Mouse (Mus musculus) CH12.LX (cell line): ENCODE data around the gene Bcl2l2. TPM values are rescaled to one million over a fixed set of nuclear protein-coding genes. Genes with fewer than 3 reads are reported as not detected.

Source experiments
- DNase-seq: peaks from one replicate; pipeline ENCODE4 v3.0.0-alpha.2; 2013; ENCODE audit errors: extremely low read depth
- H3K27ac ChIP-seq: 2 replicates; pipeline ENCODE4 v1.5.1; 2012; ENCODE audit warnings: low read depth, mild to moderate bottlenecking, control low read depth, moderate library complexity; ENCODE audit not compliant: insufficient read depth
- H3K27me3 ChIP-seq: replicated peaks from 2 replicates; pipeline ENCODE3; 2012; ENCODE audit warnings: inconsistent platforms
- H3K36me3 ChIP-seq, 2 experiments: replicated peaks in 1 of 2; 2 replicates each; pipeline versions ENCODE3 to v1.6.1; 2012; ENCODE audit warnings: inconsistent platforms in 1 of 2, low read length in 1 of 2, mild to moderate bottlenecking in 1 of 2, mixed read lengths in 1 of 2, moderate library complexity in 1 of 2; ENCODE audit not compliant: control insufficient read depth in 1 of 2, insufficient read depth in 1 of 2
- H3K4me1 ChIP-seq, 2 experiments: 2 replicates each; pipeline ENCODE4 v1.6.1; 2012; ENCODE audit warnings: inconsistent platforms in 1 of 2, moderate library complexity in 1 of 2; ENCODE audit not compliant: insufficient read depth in 2 of 2, control insufficient read depth in 1 of 2
- H3K4me2 ChIP-seq: 2 replicates; pipeline ENCODE4 v1.6.1; 2012; ENCODE audit warnings: low read depth, mild to moderate bottlenecking, control low read depth; ENCODE audit not compliant: poor library complexity, insufficient read depth, severe bottlenecking
- H3K4me3 ChIP-seq, 3 experiments: fragments of 150-350 bp in 1 of 3; sonication (generic) in 1 of 3; replicated peaks in 1 of 3; 2 replicates each; pipeline versions ENCODE3 to v1.5.1; 2011 to 2012; ENCODE audit warnings: low read depth in 2 of 3, low read length in 2 of 3, mild to moderate bottlenecking in 2 of 3, moderate library complexity in 2 of 3, control low read depth in 1 of 3, improper control_type of control experiment in 1 of 3, inconsistent platforms in 1 of 3, mixed read lengths in 1 of 3; ENCODE audit not compliant: poor library complexity in 1 of 3
- H3K79me2 ChIP-seq: replicated peaks from 2 replicates; pipeline ENCODE4 v1.6.1; 2012; ENCODE audit warnings: mild to moderate bottlenecking, moderate library complexity; ENCODE audit not compliant: control insufficient read depth, poor library complexity, insufficient read depth, severe bottlenecking; ENCODE audit errors: extremely low read depth
- H3K9ac ChIP-seq: 2 replicates; pipeline ENCODE4 v1.6.1; 2012; ENCODE audit warnings: low read depth, mild to moderate bottlenecking, control low read depth, moderate library complexity; ENCODE audit not compliant: insufficient read depth
- H3K9me3 ChIP-seq: replicated peaks from 2 replicates; pipeline ENCODE3; 2012; ENCODE audit warnings: low read length, inconsistent platforms, mixed read lengths
- BHLHE40 ChIP-seq: IDR thresholded peaks from 2 replicates; pipeline ENCODE4 v1.6.1; 2011; ENCODE audit warnings: mild to moderate bottlenecking, low read depth, low read length, improper control_type of control experiment
- CHD1 ChIP-seq: IDR thresholded peaks from 2 replicates; pipeline ENCODE4 v1.6.1; 2012; ENCODE audit warnings: low read depth, low read length, improper control_type of control experiment, inconsistent platforms
- CHD2 ChIP-seq: IDR thresholded peaks from 2 replicates; pipeline ENCODE4 v1.6.1; 2011; ENCODE audit warnings: low read length, improper control_type of control experiment
- CTCF ChIP-seq, 2 experiments: IDR thresholded peaks in 1 of 2; conservative IDR thresholded peaks in 1 of 2; 2 replicates each; pipeline ENCODE4 v1.5.1; 2011 to 2012; ENCODE audit warnings: low read depth in 2 of 2, low read length in 2 of 2, improper control_type of control experiment in 1 of 2, inconsistent platforms in 1 of 2, mild to moderate bottlenecking in 1 of 2, moderate library complexity in 1 of 2
- E2F4 ChIP-seq: IDR thresholded peaks from 2 replicates; pipeline ENCODE4 v1.6.1; 2011; ENCODE audit warnings: low read depth, low read length, improper control_type of control experiment; ENCODE audit not compliant: insufficient replicate concordance
- EP300 ChIP-seq: IDR thresholded peaks from 2 replicates; pipeline ENCODE4 v1.6.1; 2011; ENCODE audit warnings: low read length, improper control_type of control experiment
- ETS1 ChIP-seq: conservative IDR thresholded peaks from 2 replicates; pipeline ENCODE4 v1.6.1; 2012; ENCODE audit warnings: low read depth, mild to moderate bottlenecking, inconsistent platforms, low read length, improper control_type of control experiment, moderate library complexity
- GABPA ChIP-seq: IDR thresholded peaks from 2 replicates; pipeline ENCODE4 v1.6.1; 2012; ENCODE audit warnings: low read depth, low read length, improper control_type of control experiment, inconsistent platforms; ENCODE audit not compliant: insufficient replicate concordance
- HCFC1 ChIP-seq: IDR thresholded peaks from 2 replicates; pipeline ENCODE4 v1.6.1; 2012; ENCODE audit warnings: low read depth, mild to moderate bottlenecking, inconsistent platforms, low read length, improper control_type of control experiment
- IRF4 ChIP-seq: IDR thresholded peaks from 2 replicates; pipeline ENCODE4 v1.6.1; 2014; ENCODE audit warnings: low read depth, mild to moderate bottlenecking, inconsistent platforms, low read length, improper control_type of control experiment
- JUND ChIP-seq: conservative IDR thresholded peaks from 2 replicates; pipeline ENCODE4 v1.6.1; 2011; ENCODE audit warnings: low read depth, low read length, improper control_type of control experiment
- KAT2A ChIP-seq: IDR thresholded peaks from 2 replicates; pipeline ENCODE4 v1.6.1; 2012; ENCODE audit warnings: low read length, improper control_type of control experiment, inconsistent platforms; ENCODE audit not compliant: insufficient replicate concordance
- MAFK ChIP-seq: IDR thresholded peaks from 2 replicates; pipeline ENCODE4 v1.6.1; 2011; ENCODE audit warnings: low read length, improper control_type of control experiment; ENCODE audit not compliant: insufficient replicate concordance
- MAX ChIP-seq: IDR thresholded peaks from 2 replicates; pipeline ENCODE4 v1.6.1; 2011; ENCODE audit warnings: low read length, improper control_type of control experiment
- MAZ ChIP-seq: IDR thresholded peaks from 2 replicates; pipeline ENCODE4 v1.6.1; 2012; ENCODE audit warnings: low read depth, mild to moderate bottlenecking, inconsistent platforms, low read length, improper control_type of control experiment, moderate library complexity
- MEF2A ChIP-seq: IDR thresholded peaks from 2 replicates; pipeline ENCODE4 v1.6.1; 2014; ENCODE audit warnings: low read depth, mild to moderate bottlenecking, inconsistent platforms, low read length, improper control_type of control experiment, borderline replicate concordance
- MXI1 ChIP-seq: IDR thresholded peaks from 2 replicates; pipeline ENCODE4 v1.6.1; 2011; ENCODE audit warnings: mild to moderate bottlenecking, low read depth, low read length, improper control_type of control experiment
- NELFE ChIP-seq: IDR thresholded peaks from 2 replicates; pipeline ENCODE4 v1.6.1; 2011; ENCODE audit warnings: low read depth, low read length, improper control_type of control experiment
- NRF1 ChIP-seq: IDR thresholded peaks from 2 replicates; pipeline ENCODE4 v1.6.1; 2014; ENCODE audit warnings: low read depth, mild to moderate bottlenecking, inconsistent platforms, low read length, improper control_type of control experiment, moderate library complexity
- PAX5 ChIP-seq: IDR thresholded peaks from 2 replicates; pipeline ENCODE4 v1.6.1; 2012; ENCODE audit warnings: low read length, inconsistent platforms, mixed read lengths
- POLR2A ChIP-seq: IDR thresholded peaks from 2 replicates; pipeline ENCODE4 v1.6.1; 2011; ENCODE audit warnings: low read depth, mild to moderate bottlenecking, improper control_type of control experiment, low read length
- POLR2AphosphoS2 ChIP-seq: IDR thresholded peaks from 2 replicates; pipeline ENCODE4 v1.6.1; 2011; ENCODE audit warnings: low read depth, low read length, improper control_type of control experiment
- RCOR1 ChIP-seq: conservative IDR thresholded peaks from 2 replicates; pipeline ENCODE4 v1.6.1; 2012; ENCODE audit warnings: low read depth, mild to moderate bottlenecking, inconsistent platforms, low read length, improper control_type of control experiment
- SMC3 ChIP-seq: IDR thresholded peaks from 2 replicates; pipeline ENCODE4 v1.6.1; 2011; ENCODE audit warnings: low read depth, low read length, improper control_type of control experiment
- TCF12 ChIP-seq: IDR thresholded peaks from 2 replicates; pipeline ENCODE4 v1.6.1; 2014; ENCODE audit warnings: low read depth, mild to moderate bottlenecking, inconsistent platforms, low read length, improper control_type of control experiment
- USF1 ChIP-seq: IDR thresholded peaks from 2 replicates; pipeline ENCODE4 v1.6.1; 2014; ENCODE audit warnings: low read depth, mild to moderate bottlenecking, inconsistent platforms, low read length, improper control_type of control experiment
- ZC3H11A ChIP-seq: IDR thresholded peaks from 2 replicates; pipeline ENCODE4 v1.6.1; 2012; ENCODE audit warnings: low read depth, mild to moderate bottlenecking, inconsistent platforms, low read length, improper control_type of control experiment
- ZKSCAN1 ChIP-seq: IDR thresholded peaks from 2 replicates; pipeline ENCODE4 v1.6.1; 2012; ENCODE audit warnings: low read depth, inconsistent platforms, low read length, improper control_type of control experiment, borderline replicate concordance
- ZMIZ1 ChIP-seq: IDR thresholded peaks from 2 replicates; pipeline ENCODE4 v1.6.1; 2012; ENCODE audit warnings: low read depth, mild to moderate bottlenecking, inconsistent platforms, low read length, improper control_type of control experiment
- dilution Hi-C: fragments of 300-500 bp; cut with MboI; formaldehyde crosslinking; loops from 2 replicates; pipeline ENCODE4 v1.14.3; 2020; ENCODE audit warnings: low sequenced_read_pairs; ENCODE audit not compliant: extremely low pct_unique_long_range_greater_than_20kb, extremely low pct_ligation_motif_present
- in situ Hi-C: fragments of 300-500 bp; cut with MboI; formaldehyde crosslinking; loops from 3 replicates; pipeline ENCODE4 v1.14.3; 2019; ENCODE audit warnings: low sequenced_read_pairs, low pct_ligation_motif_present, low pct_unique_long_range_greater_than_20kb, mixed read lengths
- polyA plus RNA-seq: library from polyadenylated mRNA; unstranded; fragments of >175 nt; gene quantifications from 2 replicates; pipeline ENCODE4 v1.2.1, GENCODE M21; 2012; ENCODE audit warnings: low read depth; ENCODE audit not compliant: insufficient read length
- total RNA-seq, 2 experiments: library from RNA; depleted of rRNA; stranded (reverse); fragments of 300-350 nt in 1 of 2; fragments of >200 nt in 1 of 2; gene quantifications; 2 replicates each; pipeline ENCODE4 v1.2.3; 2012 to 2014

The Bcl2l2 gene
- total and polyA plus RNA-seq, 3 experiments: 0.50 to 6.2 (median 0.76) TPM

DNA sequence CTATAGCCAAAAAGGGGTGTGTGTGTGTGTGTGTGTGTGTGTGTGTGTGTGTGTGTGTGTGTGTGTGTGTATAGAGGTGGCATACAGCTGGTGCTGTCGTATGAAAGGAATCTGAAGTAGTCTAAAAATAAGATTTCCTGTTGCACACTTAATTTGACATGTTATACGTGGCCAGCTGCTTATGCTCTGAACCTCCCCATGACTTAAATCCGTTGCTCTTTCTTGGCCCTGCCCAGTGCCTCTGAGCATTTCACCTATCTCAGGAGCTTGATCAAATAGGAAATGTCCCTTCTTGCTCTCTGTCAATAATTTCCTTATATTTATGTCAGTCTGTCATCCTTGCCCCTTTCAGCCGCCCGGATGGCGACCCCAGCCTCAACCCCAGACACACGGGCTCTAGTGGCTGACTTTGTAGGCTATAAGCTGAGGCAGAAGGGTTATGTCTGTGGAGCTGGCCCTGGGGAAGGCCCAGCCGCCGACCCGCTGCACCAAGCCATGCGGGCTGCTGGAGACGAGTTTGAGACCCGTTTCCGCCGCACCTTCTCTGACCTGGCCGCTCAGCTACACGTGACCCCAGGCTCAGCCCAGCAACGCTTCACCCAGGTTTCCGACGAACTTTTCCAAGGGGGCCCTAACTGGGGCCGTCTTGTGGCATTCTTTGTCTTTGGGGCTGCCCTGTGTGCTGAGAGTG lies 990 bp downstream of the Bcl2l2 start:
- H3K4me2 ChIP-seq: no peak overlapping the region
- TF ChIP-seq JUND (no peak), NRF1 (no peak), E2F4 (no peak), USF1 (no peak), HCFC1 (no peak), NELFE (no peak)
- TF ChIP-seq, all 38 proteins: peak for 0
- no peaks in the 10 kb centered on the region for H3K9me3 ChIP-seq
- H3K27me3 ChIP-seq: peaks cover 9% of the 10 kb centered on the region
- in situ Hi-C loops: no loop called here
- no peak overlapping the region for H3K9ac ChIP-seq
- H3K4me3 ChIP-seq: peak overlapping the region in 2 of 3 experiments; percentile 33 to 40
- peaks cover 0 to 2% of the 10 kb centered on the region in 2 experiments for H3K36me3 ChIP-seq
- no peaks in the 10 kb centered on the region for H3K79me2 ChIP-seq
- dilution Hi-C loops: no loop called here
- no peak overlapping the region for H3K27ac ChIP-seq
- H3K4me1 ChIP-seq: no peaks in the 10 kb centered on the region
- no peak for DNase-seq

DNA sequence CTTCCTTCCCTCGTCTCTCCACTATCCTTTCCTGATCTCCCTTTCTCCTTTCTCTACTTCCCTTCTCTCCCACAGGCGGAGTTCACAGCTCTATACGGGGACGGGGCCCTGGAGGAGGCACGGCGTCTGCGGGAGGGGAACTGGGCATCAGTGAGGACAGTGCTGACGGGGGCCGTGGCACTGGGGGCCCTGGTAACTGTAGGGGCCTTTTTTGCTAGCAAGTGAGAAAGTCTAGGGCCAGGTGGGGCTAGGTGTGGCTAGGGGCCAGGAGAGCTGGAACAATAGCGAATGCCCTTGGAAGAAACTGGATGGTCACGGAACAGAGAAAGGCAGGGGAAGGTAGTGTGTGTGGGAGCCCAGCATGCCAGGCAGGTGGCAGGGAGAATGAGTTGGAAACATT lies 2.1 kb downstream of the Bcl2l2 start:
- no peak overlapping the region for H3K27ac ChIP-seq

DNA sequence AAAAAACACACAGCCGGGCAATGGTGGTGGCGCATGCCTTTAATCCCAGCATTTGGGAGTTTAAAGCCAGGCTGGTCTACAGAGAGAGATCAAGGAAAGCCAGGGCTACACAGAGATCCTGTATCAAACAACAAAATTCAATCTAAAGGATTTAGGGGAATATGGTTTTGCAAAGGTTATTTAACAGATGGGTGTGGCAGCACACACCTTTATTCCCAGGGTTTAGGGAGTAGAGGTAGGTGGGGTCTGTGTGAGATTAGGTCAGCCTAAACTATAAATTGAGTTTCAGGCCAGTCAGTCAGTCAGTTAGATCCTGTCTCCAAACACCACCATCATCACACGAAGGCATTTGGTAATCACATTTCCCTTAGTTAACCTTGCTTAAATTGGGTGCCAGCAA lies 9.0 kb downstream of the Bcl2l2 start, which contains the start of gene Pabpn1:
Gene Pabpn1, plus strand, starts transcription at position 301 of the 400 bp plus-strand sequence.
- H3K27me3 ChIP-seq: no peaks in the 10 kb centered on the region
- dilution Hi-C loops (no loop called here), in situ Hi-C loops (no loop called here)
- H3K36me3 ChIP-seq: peaks cover 16 to 19% of the 10 kb centered on the region in 2 experiments
- H3K9ac ChIP-seq: peak within 1 kb of the TSS; percentile 73
- H3K4me1 ChIP-seq: peaks cover 0 to 26% of the 10 kb centered on the region in 2 experiments; a peak in 2 of 4 replicates
- H3K79me2 ChIP-seq: peaks cover 25% of the 10 kb centered on the region
- H3K4me3 ChIP-seq: peak within 1 kb of the TSS; percentile 61 to 81 (median 81)
- no peaks in the 10 kb centered on the region for H3K9me3 ChIP-seq
- H3K4me2 ChIP-seq: peak within 1 kb of the TSS; percentile 87
- H3K27ac ChIP-seq: no peak within 1 kb of the TSS
- DNase-seq: no peak
- TF ChIP-seq MAX (no peak), KAT2A (no peak), GABPA (no peak), BHLHE40 (no peak), ETS1 (no peak), MAFK (no peak), POLR2AphosphoS2 (no peak), CHD1 (no peak), PAX5 (no peak), ZMIZ1 (no peak), MEF2A (no peak), HCFC1 (no peak), POLR2A (no peak), ZKSCAN1 (no peak), TCF12 (no peak), USF1 (no peak)

More for the DNA sequence above, 2.1 kb downstream of the Bcl2l2 start:
- H3K9me3 ChIP-seq: no peaks in the 10 kb centered on the region
- H3K27me3 ChIP-seq: peaks cover 9% of the 10 kb centered on the region
- H3K4me3 ChIP-seq: no peak overlapping the region
- TF ChIP-seq IRF4 (no peak), MAZ (no peak), CHD2 (no peak), MEF2A (no peak), E2F4 (no peak), ZC3H11A (no peak), SMC3 (no peak), RCOR1 (no peak), MXI1 (no peak), CHD1 (no peak), CTCF (conservative IDR thresholded peaks at IDR 0.05 in 1 of 2, IDR thresholded peaks at IDR 0.05 in 1 of 2; ENCODE audit: low read depth in 2 of 2, low read length in 2 of 2) (no peak), GABPA (no peak), POLR2AphosphoS2 (no peak), EP300 (no peak), TCF12 (no peak)
- H3K9ac ChIP-seq: no peak overlapping the region
- H3K4me1 ChIP-seq: no peaks in the 10 kb centered on the region
- DNase-seq: no peak
- peaks cover 0 to 2% of the 10 kb centered on the region in 2 experiments for H3K36me3 ChIP-seq
- in situ Hi-C loops: no loop called here
- no peaks in the 10 kb centered on the region for H3K79me2 ChIP-seq
- H3K4me2 ChIP-seq: no peak overlapping the region
- dilution Hi-C loops: no loop called here
